Mouse (Mus musculus) frontal cortex, postnatal 10 days (tissue): ENCODE measurements around the gene Hip1r.
"Not testable (repeated sequence)": the region's sequence is repeated elsewhere in the genome, so short reads cannot be mapped to it uniquely, and the experiment has no call there.

Source experiments
- DNase-seq, 2 experiments: peaks; one replicate each; pipeline ENCODE4 v3.0.0; 2022; ENCODE audit warnings: low spot score in 2 of 2, mixed read lengths in 1 of 2

Hip1r gene

GRCm38 (mm10) chr5:124035806-124036205, 62.4 kb downstream of the Hip1r start:
- DNase-seq = no peak

- no peak for DNase-seq
These were observed 62.9 kb downstream of the Hip1r start for GRCm38 (mm10) chr5:124036341-124036740.

- DNase-seq = no peak
These were observed 63.4 kb downstream of the Hip1r start for GRCm38 (mm10) chr5:124036836-124037235.

- DNase-seq = no peak
These were observed 66.2 kb downstream of the Hip1r start for GRCm38 (mm10) chr5:124039602-124040001.

GRCm38 (mm10) chr5:124041097-124041496, 67.7 kb downstream of the Hip1r start:
- no peak for DNase-seq

GRCm38 (mm10) chr5:124043212-124043978, 70.0 kb downstream of the Hip1r start:
- peak; percentile 70 to 79 for DNase-seq

GRCm38 (mm10) chr5:124043999-124044398, 70.6 kb downstream of the Hip1r start:
- no peak for DNase-seq

GRCm38 (mm10) chr5:124045453-124046010, 72.1 kb downstream of the Hip1r start:
- no peak for DNase-seq

- DNase-seq = no peak
These were observed 73.4 kb downstream of the Hip1r start for GRCm38 (mm10) chr5:124046741-124047401.

- no peak for DNase-seq
These were observed 76.0 kb downstream of the Hip1r start for GRCm38 (mm10) chr5:124049249-124050045.

- no peak for DNase-seq
These were observed 76.9 kb downstream of the Hip1r start for GRCm38 (mm10) chr5:124050095-124051050.

- DNase-seq = no peak
These were observed 78.6 kb downstream of the Hip1r start for GRCm38 (mm10) chr5:124051899-124052491.

- DNase-seq = not testable (repeated sequence)
These were observed 79.2 kb downstream of the Hip1r start for GRCm38 (mm10) chr5:124052641-124053040.
